Mouse (Mus musculus): ENCODE data around the gene Lcp2. TPM values are rescaled to one million over a fixed set of nuclear protein-coding genes. Genes with fewer than 3 reads are reported as not detected.

The Lcp2 gene
- total and polyA plus RNA-seq, 3 experiments = 55.7 to 70.0 (median 66.4) TPM

DNA sequence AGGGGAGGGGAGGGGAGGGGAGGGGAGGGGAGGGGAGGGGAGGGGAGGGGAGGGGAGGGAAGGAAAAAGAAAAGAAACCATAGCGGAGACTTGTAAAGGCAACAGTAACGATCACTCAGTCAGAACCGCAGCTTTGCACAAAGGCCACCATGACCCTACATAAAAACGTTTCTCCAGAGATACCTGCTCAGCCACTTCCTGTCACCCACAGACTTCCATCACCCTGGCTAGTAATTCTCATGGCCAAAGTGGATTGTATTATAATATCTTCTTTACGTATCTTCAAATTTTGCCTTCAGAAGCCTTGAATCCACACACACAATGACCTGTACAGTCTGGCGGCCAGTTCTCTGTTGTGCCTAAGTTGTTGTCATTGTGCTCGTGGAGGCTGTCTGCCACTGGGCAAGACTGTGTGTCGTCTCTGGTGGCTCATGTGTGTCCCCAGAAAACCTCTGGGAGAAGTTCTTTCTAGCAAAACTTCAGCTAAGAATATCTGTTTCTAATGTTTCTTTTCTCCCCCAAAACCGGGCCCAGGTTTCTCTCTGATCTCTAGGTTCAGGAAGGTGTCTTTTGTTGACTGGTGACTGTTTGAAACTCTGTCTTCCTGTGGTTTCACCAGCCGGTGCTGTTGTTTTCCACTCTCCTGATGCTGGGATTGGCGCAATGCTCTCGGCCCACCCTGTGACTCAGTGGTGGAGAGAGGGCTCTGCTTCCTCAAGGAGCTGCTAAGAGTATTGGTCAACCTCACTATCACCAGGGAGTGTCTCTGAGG lies 37.2 kb upstream of the Lcp2 start (continued):
- TF ChIP-seq POLR2AphosphoS5 (IDR thresholded peaks at IDR 0.05; ENCODE audit: borderline replicate concordance, low read depth, low read length) = no peak
- no peak for TF ChIP-seq KAT2A (conservative IDR thresholded peaks at IDR 0.05; ENCODE audit: low read depth, low read length)
- TF ChIP-seq MYC (IDR thresholded peaks at IDR 0.05; ENCODE audit: low read depth, low read length) = 0 out of 2 replicates have a peak, but pooled peaks have one; percentile 6
- TF ChIP-seq MAX (IDR thresholded peaks at IDR 0.05; ENCODE audit: low read length) = no peak

DNA sequence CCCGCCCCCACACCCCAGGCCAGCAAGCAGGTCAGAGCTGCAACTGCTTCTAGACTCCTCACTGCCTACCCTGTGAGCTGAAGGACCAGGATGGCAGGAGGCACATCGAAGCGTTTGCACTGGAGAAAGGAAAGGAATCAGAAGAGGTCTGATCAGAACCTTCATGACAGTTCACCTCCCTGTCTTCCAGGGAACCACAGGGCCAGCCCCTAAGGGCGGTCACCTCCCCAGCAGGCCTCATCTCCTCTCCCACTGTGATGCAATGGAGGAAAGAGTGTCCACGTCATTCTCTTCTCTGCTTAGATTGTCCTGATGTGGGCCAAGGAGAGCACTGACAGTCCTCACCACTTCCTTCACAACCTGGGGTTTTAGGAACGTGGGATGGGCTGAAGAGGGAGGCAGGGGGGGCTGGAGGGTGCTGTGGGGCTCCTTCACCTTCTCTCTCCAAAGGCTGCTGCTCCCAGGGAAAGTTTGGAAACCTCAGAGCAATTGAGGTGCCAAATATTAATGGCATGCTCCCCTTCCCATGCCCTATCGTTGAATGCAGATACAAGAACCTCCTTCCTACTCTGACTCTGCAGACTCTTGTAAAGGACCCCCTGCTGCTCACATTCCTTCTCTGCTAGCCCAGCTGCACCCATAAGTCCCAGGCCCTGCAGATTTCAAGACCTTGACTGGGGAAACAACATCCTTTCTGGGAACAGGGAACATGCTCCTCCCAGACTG lies 36.4 kb upstream of the Lcp2 start:
- Histone ChIP-seq H3K27ac (ENCODE audit: control insufficient read depth, low read depth, low read length) (peak overlapping the region; percentile 95), H3K27me3 (ENCODE audit: control insufficient read depth in 1 of 2, insufficient read depth in 2 of 2, low read length in 2 of 2) (no peaks in the 10 kb centered on the region), H3K9ac (ENCODE audit: control insufficient read depth, low read depth, low read length, poor library complexity, severe bottlenecking) (peak overlapping the region; percentile 68), H3K4me3 (ENCODE audit: control insufficient read depth in 1 of 2, insufficient read depth in 1 of 2, low read depth in 2 of 2, low read length in 2 of 2) (0 out of 4 replicates have a peak overlapping the region, but pooled peaks of 1 of the 2 experiments have one; percentile 14), H3K36me3 (ENCODE audit: control insufficient read depth in 1 of 2, insufficient read depth in 2 of 2, low read length in 2 of 2) (peaks cover 0 to 41% of the 10 kb centered on the region in 2 experiments; a peak in 2 of 4 replicates), H3K79me2 (ENCODE audit: control insufficient read depth, insufficient read depth, low read length, poor library complexity) (no peaks in the 10 kb centered on the region; the same call in 1 of the 2 replicates), H3K9me3 (replicated peaks; ENCODE audit: insufficient read depth, low read length) (no peaks in the 10 kb centered on the region), H3K4me1 (ENCODE audit: control insufficient read depth in 1 of 2, insufficient read depth in 2 of 2, low read length in 2 of 2) (peaks cover 38 to 43% of the 10 kb centered on the region in 2 experiments)
- peak; percentile 73 for DNase-seq (ENCODE audit: low read depth, low spot score)
- TF ChIP-seq RAD21 (IDR thresholded peaks at IDR 0.05; ENCODE audit: low read depth, low read length) = no peak
- TF ChIP-seq MYC (IDR thresholded peaks at IDR 0.05; ENCODE audit: low read depth, low read length) = no peak
- no peak for TF ChIP-seq POLR2AphosphoS2 (IDR thresholded peaks at IDR 0.05; ENCODE audit: low read length)
- TF ChIP-seq UBTF (IDR thresholded peaks at IDR 0.05; ENCODE audit: borderline replicate concordance, insufficient read depth, low read depth, low read length) = 0 out of 2 replicates have a peak, but pooled peaks have one; percentile 46
- TF ChIP-seq SIN3A (IDR thresholded peaks at IDR 0.05; ENCODE audit: low read length) = no peak; the same call in 1 of the 2 replicates
- 0 out of 2 replicates have a peak, but pooled peaks have one; percentile 18 for TF ChIP-seq HCFC1 (IDR thresholded peaks at IDR 0.05; ENCODE audit: low read depth, low read length)
- TF ChIP-seq TBP (IDR thresholded peaks at IDR 0.05; ENCODE audit: low read depth, low read length) = no peak
- TF ChIP-seq POLR2A (IDR thresholded peaks at IDR 0.05; ENCODE audit: control insufficient read depth in 1 of 2, insufficient read depth in 1 of 2, low read depth in 1 of 2, low read length in 2 of 2, poor library complexity in 1 of 2) = 0 out of 4 replicates have a peak, but pooled peaks of 1 of the 2 experiments have one; percentile 27
- TF ChIP-seq MAX (IDR thresholded peaks at IDR 0.05; ENCODE audit: low read length) = no peak
- TF ChIP-seq NELFE (IDR thresholded peaks at IDR 0.05; ENCODE audit: low read depth, low read length) = no peak
- TF ChIP-seq MEF2A (IDR thresholded peaks at IDR 0.05; ENCODE audit: extremely low read depth, insufficient replicate concordance, low read depth, low read length, poor library complexity, severe bottlenecking) = no peak
- no peak for TF ChIP-seq NRF1 (IDR thresholded peaks at IDR 0.05; ENCODE audit: insufficient read depth, low read depth, low read length, poor library complexity, severe bottlenecking)
- TF ChIP-seq ETS1 (IDR thresholded peaks at IDR 0.05; ENCODE audit: low read depth, low read length) = no peak
- no peak for TF ChIP-seq EP300 (IDR thresholded peaks at IDR 0.05; ENCODE audit: low read depth in 1 of 2, low read length in 2 of 2)
- TF ChIP-seq CTCF (IDR thresholded peaks at IDR 0.05 in 2 of 3, conservative IDR thresholded peaks at IDR 0.05 in 1 of 3; ENCODE audit: control insufficient read depth in 1 of 3, insufficient read depth in 1 of 3, low read depth in 2 of 3, low read length in 3 of 3, poor library complexity in 1 of 3, severe bottlenecking in 1 of 3) = no peak
- TF ChIP-seq TCF12 (IDR thresholded peaks at IDR 0.05; ENCODE audit: low read depth, low read length) = 0 out of 2 replicates have a peak, but pooled peaks have one; percentile 22
- no peak for TF ChIP-seq CHD2 (IDR thresholded peaks at IDR 0.05; ENCODE audit: low read length)
- no peak for TF ChIP-seq USF1 (IDR thresholded peaks at IDR 0.05; ENCODE audit: low read depth, low read length)
